Mouse (Mus musculus) E14TG2a.4 (cell line): Measurements from ENCODE around the gene Dnajb3.

ENCODE experiments used
- CTCF ChIP-seq: conservative IDR thresholded peaks from 2 replicates; pipeline ENCODE4 v1.5.1; 2014; ENCODE audit warnings: low read length
- POU5F1 ChIP-seq: IDR thresholded peaks from 2 replicates; pipeline ENCODE4 v1.6.1; 2014; ENCODE audit warnings: low read length, borderline replicate concordance

DNA sequence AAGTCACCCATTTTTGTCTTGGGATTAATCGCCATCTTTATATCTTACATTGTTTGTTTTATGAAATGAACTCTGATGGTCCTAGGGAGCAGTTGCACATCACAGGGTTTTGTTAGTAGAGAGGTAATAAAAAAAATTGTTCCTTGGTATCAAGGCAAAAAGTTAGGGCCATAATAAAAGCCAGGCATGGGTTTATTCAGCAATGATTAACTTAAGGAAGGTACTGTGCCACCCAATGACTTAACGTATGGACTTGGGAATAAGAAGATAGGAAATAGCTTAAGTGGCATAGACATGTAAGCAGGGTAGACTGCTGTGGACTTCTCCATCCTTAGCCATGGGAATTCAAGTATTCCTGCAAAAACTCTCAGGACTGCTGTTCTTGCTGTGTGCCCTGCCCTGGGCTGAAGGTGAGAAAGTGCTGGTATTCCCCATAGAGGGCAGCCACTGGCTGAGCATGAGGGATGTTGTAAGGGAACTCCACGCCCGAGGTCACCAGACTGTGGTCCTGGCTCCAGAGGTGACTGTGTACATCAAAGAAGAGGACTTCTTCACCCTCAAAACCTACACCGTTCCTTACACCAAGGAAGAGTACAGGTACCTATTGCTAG, 19.2 kb downstream of the Dnajb3 start:
- TF ChIP-seq CTCF (no peak), POU5F1 (no peak)
